Mouse (Mus musculus) liver, embryonic 12.5 days (tissue): ENCODE measurements around the gene Crispld2. TPM values are rescaled to one million over a fixed set of nuclear protein-coding genes. Genes with fewer than 3 reads are reported as not detected.

ENCODE experiments used
- ATAC-seq: fragments of 200-750 bp; cut with Nextera tagmentation; 2 replicates; pipeline ENCODE4 v1.8.0; 2017; ENCODE audit warnings: moderate number of reproducible peaks, mild to moderate bottlenecking, moderate library complexity
- H3K27ac ChIP-seq: fragments of 300-500 bp; sonication (generic); 2 replicates; pipeline ENCODE4 v1.5.1; 2016; ENCODE audit warnings: mild to moderate bottlenecking
- H3K27me3 ChIP-seq: fragments of 300-500 bp; sonication (generic); replicated peaks from 2 replicates; pipeline ENCODE4 v1.6.1; 2016; ENCODE audit warnings: mild to moderate bottlenecking, moderate library complexity
- H3K36me3 ChIP-seq: fragments of 300-500 bp; sonication (generic); 2 replicates; pipeline ENCODE4 v1.6.1; 2016; ENCODE audit warnings: mild to moderate bottlenecking, moderate library complexity
- H3K4me1 ChIP-seq: fragments of 300-500 bp; sonication (generic); 2 replicates; pipeline ENCODE4 v1.6.1; 2016
- H3K4me2 ChIP-seq: fragments of 300-500 bp; sonication (generic); 2 replicates; pipeline ENCODE4 v1.6.1; 2016; ENCODE audit warnings: mild to moderate bottlenecking, moderate library complexity
- H3K4me3 ChIP-seq: fragments of 300-500 bp; sonication (generic); 2 replicates; pipeline ENCODE4 v1.5.1; 2016; ENCODE audit warnings: mild to moderate bottlenecking, moderate library complexity
- H3K9ac ChIP-seq: fragments of 300-500 bp; sonication (generic); 2 replicates; pipeline ENCODE4 v1.6.1; 2016; ENCODE audit warnings: mild to moderate bottlenecking, moderate library complexity
- H3K9me3 ChIP-seq: fragments of 300-500 bp; sonication (generic); replicated peaks from 2 replicates; pipeline ENCODE4 v1.6.1; 2016; ENCODE audit warnings: mild to moderate bottlenecking, moderate library complexity
- WGBS: fragments of 180-500 bp; shearing (Covaris S2); methylation state at CpG from one replicate; pipeline ENCODE4 v1.1.7; 2016; ENCODE audit not compliant: insufficient replicate concordance; 5-methylcytosine and 5-hydroxymethylcytosine counted together
- polyA plus RNA-seq: library from polyadenylated mRNA; unstranded; fragments of >200 nt; fragmentation: Nextera tagmentation; extraction: Ambion mirVana; gene quantifications from 2 replicates; pipeline ENCODE4 v1.2.1, GENCODE M21; 2016

Gene Crispld2
- polyA plus RNA-seq, 1 experiment from 2014 or later = 2.1 TPM

GRCm38 (mm10) chr8:120051908-120052307 is 59.7 kb downstream of the Crispld2 start:
- Histone ChIP-seq H3K36me3 (no peaks in the 10 kb centered on the region), H3K4me3 (no peak overlapping the region), H3K4me2 (no peak overlapping the region), H3K27ac (no peak overlapping the region), H3K9ac (no peak overlapping the region), H3K9me3 (0 out of 2 replicates have a peak, but pooled peaks cover 8% of the 10 kb centered on the region), H3K27me3 (peaks cover 31% of the 10 kb centered on the region), H3K4me1 (0 out of 2 replicates have a peak, but pooled peaks cover 4% of the 10 kb centered on the region)
- 82% methylated on average over 4 of the region's 4 CpGs for WGBS
- ATAC-seq = no peak

DNA sequence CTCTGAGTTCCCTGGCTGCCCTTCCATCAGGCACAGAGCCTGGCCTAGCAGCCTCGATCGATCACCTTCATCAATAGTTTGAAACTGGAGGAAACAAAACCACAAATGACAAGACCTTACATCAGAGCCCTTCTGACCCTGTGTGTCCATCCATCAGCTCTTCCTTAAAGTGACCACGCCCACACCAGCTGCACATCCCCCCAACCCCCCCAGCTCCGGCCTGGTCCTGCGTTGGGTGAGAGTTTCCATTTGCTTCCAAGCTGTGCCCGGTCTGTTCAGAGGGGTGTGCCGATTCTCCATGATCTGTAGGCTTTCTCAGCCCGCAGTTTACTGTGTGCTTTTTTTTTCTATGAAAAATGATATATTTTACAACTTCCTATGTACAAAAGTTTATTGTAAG is 60.1 kb downstream of the Crispld2 start:
- Histone ChIP-seq H3K27ac (no peak overlapping the region), H3K4me3 (no peak overlapping the region), H3K27me3 (peaks cover 31% of the 10 kb centered on the region), H3K9ac (no peak overlapping the region), H3K9me3 (0 out of 2 replicates have a peak, but pooled peaks cover 8% of the 10 kb centered on the region), H3K4me1 (0 out of 2 replicates have a peak, but pooled peaks cover 4% of the 10 kb centered on the region), H3K36me3 (no peaks in the 10 kb centered on the region), H3K4me2 (no peak overlapping the region)
- no peak for ATAC-seq
- WGBS = 68% methylated on average over 8 of the region's 8 CpGs

- no peak overlapping the region for H3K27ac ChIP-seq
- peaks cover 18% of the 10 kb centered on the region for H3K27me3 ChIP-seq
- 0 out of 2 replicates have a peak, but pooled peaks cover 8% of the 10 kb centered on the region for H3K9me3 ChIP-seq
- H3K4me3 ChIP-seq = no peak overlapping the region
- H3K4me2 ChIP-seq = no peak overlapping the region
- no peaks in the 10 kb centered on the region for H3K36me3 ChIP-seq
- no peak for ATAC-seq
- H3K9ac ChIP-seq = no peak overlapping the region
- WGBS = 66% methylated on average over 3 of the region's 3 CpGs
- 0 out of 2 replicates have a peak, but pooled peaks cover 4% of the 10 kb centered on the region for H3K4me1 ChIP-seq
These were observed 62.6 kb downstream of the Crispld2 start for GRCm38 (mm10) chr8:120054833-120055232.

- whole genome bisulfite sequencing = 49% methylated on average over 2 of the region's 2 CpGs
- H3K4me2 ChIP-seq = no peak overlapping the region
- peaks cover 3% of the 10 kb centered on the region; the same call in 1 of the 2 replicates for H3K27me3 ChIP-seq
- no peaks in the 10 kb centered on the region for H3K36me3 ChIP-seq
- no peak overlapping the region for H3K27ac ChIP-seq
- no peak overlapping the region for H3K4me3 ChIP-seq
- no peak for ATAC-seq
- no peak overlapping the region for H3K9ac ChIP-seq
- H3K4me1 ChIP-seq = no peaks in the 10 kb centered on the region
- 0 out of 2 replicates have a peak, but pooled peaks cover 8% of the 10 kb centered on the region for H3K9me3 ChIP-seq
These were observed 64.8 kb downstream of the Crispld2 start for GRCm38 (mm10) chr8:120057078-120057477.

DNA sequence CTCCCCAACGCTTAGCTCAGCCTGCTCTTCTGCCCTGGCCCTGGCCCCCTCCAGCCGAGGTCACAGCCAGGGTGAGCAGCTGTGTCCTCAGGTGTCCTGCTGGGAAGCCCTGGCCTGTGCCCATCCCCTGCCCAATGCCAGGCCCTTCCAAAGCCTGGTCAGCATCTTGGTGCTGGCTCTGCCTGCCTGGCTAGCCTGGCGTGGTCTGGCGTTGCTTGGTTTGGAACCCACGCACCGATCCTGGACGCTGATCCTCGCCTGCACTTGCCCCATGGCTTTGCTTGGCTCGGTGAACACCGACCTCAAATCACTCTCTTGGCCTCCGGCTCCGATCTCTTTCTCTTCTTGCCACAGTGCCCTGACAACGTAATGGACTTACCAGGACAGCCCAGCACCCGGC is 70.5 kb downstream of the Crispld2 start:
- no peak overlapping the region for H3K27ac ChIP-seq
- no peak overlapping the region for H3K4me3 ChIP-seq
- no peak overlapping the region for H3K9ac ChIP-seq
- no peaks in the 10 kb centered on the region for H3K36me3 ChIP-seq
- no peak for ATAC-seq
- no peak overlapping the region for H3K4me2 ChIP-seq
- no peaks in the 10 kb centered on the region for H3K4me1 ChIP-seq
- H3K9me3 ChIP-seq = no peaks in the 10 kb centered on the region
- 74% methylated on average over 14 of the region's 14 CpGs for WGBS
- H3K27me3 ChIP-seq = peaks cover 12% of the 10 kb centered on the region; the same call in 1 of the 2 replicates

- Histone ChIP-seq H3K36me3 (no peaks in the 10 kb centered on the region), H3K4me1 (no peaks in the 10 kb centered on the region), H3K27ac (no peak overlapping the region), H3K9ac (no peak overlapping the region), H3K4me2 (no peak overlapping the region), H3K4me3 (no peak overlapping the region), H3K9me3 (no peaks in the 10 kb centered on the region), H3K27me3 (peaks cover 12% of the 10 kb centered on the region; the same call in 1 of the 2 replicates)
- WGBS = 64% methylated on average over 2 of the region's 3 CpGs
- ATAC-seq = no peak
These were observed 71.1 kb downstream of the Crispld2 start for GRCm38 (mm10) chr8:120063326-120063725.

DNA sequence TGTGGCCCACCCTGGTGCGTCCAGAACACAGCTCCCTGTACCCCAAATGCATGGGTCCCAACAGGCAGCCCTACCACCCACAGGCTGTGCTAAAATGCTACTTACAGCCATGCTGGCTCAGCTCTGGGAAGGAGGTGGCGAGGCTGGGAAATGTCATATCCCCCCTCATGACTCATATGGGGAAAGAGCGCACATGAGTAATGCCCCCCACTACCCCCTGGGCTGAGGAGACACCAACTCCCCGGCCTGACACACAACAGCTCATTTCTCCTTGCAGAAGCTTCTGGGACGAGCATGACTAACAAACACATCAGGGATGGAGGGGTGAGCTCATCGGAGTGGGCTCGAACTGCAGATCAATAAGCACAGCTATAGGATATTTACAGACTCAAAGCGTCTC is 73.4 kb downstream of the Crispld2 start:
- Histone ChIP-seq H3K4me1 (no peaks in the 10 kb centered on the region), H3K27me3 (peaks cover 15% of the 10 kb centered on the region; the same call in 1 of the 2 replicates), H3K9me3 (no peaks in the 10 kb centered on the region), H3K36me3 (no peaks in the 10 kb centered on the region), H3K4me2 (no peak overlapping the region), H3K27ac (no peak overlapping the region), H3K4me3 (no peak overlapping the region), H3K9ac (no peak overlapping the region)
- ATAC-seq = no peak
- 71% methylated on average over 8 of the region's 8 CpGs for WGBS

- no peak for ATAC-seq
- Histone ChIP-seq H3K9me3 (no peaks in the 10 kb centered on the region), H3K9ac (no peak overlapping the region), H3K36me3 (no peaks in the 10 kb centered on the region), H3K27ac (no peak overlapping the region), H3K4me1 (no peaks in the 10 kb centered on the region), H3K27me3 (peaks cover 16% of the 10 kb centered on the region; the same call in 1 of the 2 replicates), H3K4me3 (no peak overlapping the region), H3K4me2 (no peak overlapping the region)
- WGBS = 59% methylated on average over 4 of the region's 4 CpGs
These were observed 74.0 kb downstream of the Crispld2 start for GRCm38 (mm10) chr8:120066226-120066625.

- Histone ChIP-seq H3K9ac (no peak overlapping the region), H3K4me3 (no peak overlapping the region), H3K27ac (no peak overlapping the region), H3K4me2 (no peak overlapping the region), H3K9me3 (no peaks in the 10 kb centered on the region), H3K27me3 (peaks cover 21% of the 10 kb centered on the region; the same call in 1 of the 2 replicates), H3K4me1 (no peaks in the 10 kb centered on the region), H3K36me3 (no peaks in the 10 kb centered on the region)
- no peak for ATAC-seq
- WGBS = 54% methylated on average over 19 of the region's 19 CpGs
These were observed 75.9 kb downstream of the Crispld2 start for GRCm38 (mm10) chr8:120067936-120068668.

DNA sequence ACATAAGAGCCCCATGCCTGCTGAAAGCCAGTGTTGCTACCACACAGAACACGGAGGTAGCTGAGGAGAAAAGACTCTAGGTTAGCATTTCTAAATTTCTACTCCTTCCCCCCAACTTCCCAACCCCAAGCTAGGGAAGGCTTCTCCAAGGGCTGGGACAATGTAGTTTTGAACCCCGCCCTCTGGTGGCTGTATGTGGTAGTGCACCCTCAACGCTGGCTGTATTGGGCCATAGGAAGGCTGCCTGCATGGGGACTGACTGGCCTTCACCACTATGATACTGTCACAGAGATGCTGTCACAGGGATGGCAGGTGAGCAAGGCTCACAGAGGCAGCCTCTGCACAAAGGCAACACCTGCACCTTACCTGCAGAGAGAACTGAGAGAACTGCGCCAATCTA is 79.4 kb downstream of the Crispld2 start:
- no peak overlapping the region for H3K4me2 ChIP-seq
- no peak overlapping the region for H3K9ac ChIP-seq
- 20% methylated on average over 4 of the region's 4 CpGs for WGBS
- no peak overlapping the region for H3K27ac ChIP-seq
- peaks cover 31% of the 10 kb centered on the region; the same call in 1 of the 2 replicates for H3K27me3 ChIP-seq
- peak; percentile 32; the same call in 1 of the 2 replicates for ATAC-seq
- H3K36me3 ChIP-seq = no peaks in the 10 kb centered on the region
- H3K9me3 ChIP-seq = no peaks in the 10 kb centered on the region
- H3K4me3 ChIP-seq = no peak overlapping the region
- H3K4me1 ChIP-seq = no peaks in the 10 kb centered on the region

DNA sequence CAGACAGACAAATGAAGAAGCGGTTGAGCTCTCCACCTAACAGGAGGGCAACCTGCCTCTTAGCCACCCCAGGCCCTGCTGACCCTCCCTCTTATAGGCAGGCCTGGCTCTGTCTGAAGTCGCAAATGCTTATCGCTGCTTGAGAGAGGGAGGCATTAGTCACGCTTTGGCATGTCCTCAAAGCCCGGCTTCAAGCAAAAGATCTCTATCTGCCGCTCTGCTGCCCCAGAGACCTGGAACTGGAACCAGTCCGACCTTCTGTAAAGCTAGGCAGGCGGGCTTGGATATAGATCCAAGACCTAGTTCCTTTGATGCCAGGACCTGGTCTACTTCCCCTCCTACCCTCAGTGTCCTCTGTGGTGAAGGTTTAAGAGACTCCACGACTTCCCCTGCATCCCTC is 80.0 kb downstream of the Crispld2 start:
- Histone ChIP-seq H3K36me3 (no peaks in the 10 kb centered on the region), H3K9me3 (no peaks in the 10 kb centered on the region), H3K4me3 (no peak overlapping the region), H3K27ac (no peak overlapping the region), H3K4me2 (no peak overlapping the region), H3K27me3 (peaks cover 33% of the 10 kb centered on the region; the same call in 1 of the 2 replicates), H3K4me1 (no peaks in the 10 kb centered on the region), H3K9ac (no peak overlapping the region)
- 65% methylated on average over 9 of the region's 9 CpGs for WGBS
- ATAC-seq = no peak

GRCm38 (mm10) chr8:120072827-120073226 is 80.6 kb downstream of the Crispld2 start:
- WGBS = 71% methylated on average over 8 of the region's 8 CpGs
- ATAC-seq = no peak
- Histone ChIP-seq H3K9me3 (no peaks in the 10 kb centered on the region), H3K4me3 (no peak overlapping the region), H3K4me1 (no peaks in the 10 kb centered on the region), H3K36me3 (no peaks in the 10 kb centered on the region), H3K4me2 (no peak overlapping the region), H3K9ac (no peak overlapping the region), H3K27me3 (peaks cover 33% of the 10 kb centered on the region; the same call in 1 of the 2 replicates), H3K27ac (no peak overlapping the region)
